Mouse (Mus musculus): ENCODE measurements around the gene Olfr875.
"Not testable (repeated sequence)": the region's sequence is repeated elsewhere in the genome, so short reads cannot be mapped to it uniquely, and the experiment has no call there.

The Olfr875 gene

GRCm38 (mm10) chr9:37771759-37772158, at the start of gene Olfr875:
Gene Olfr875, plus strand, starts transcription at chr9:37771857.
- no peak for DNase-seq

- no peak for DNase-seq
Measured at GRCm38 (mm10) chr9:37734310-37734709, 37.3 kb upstream of the Olfr875 start.

- DNase-seq, result no peak
Measured at GRCm38 (mm10) chr9:37744806-37745205, 26.9 kb upstream of the Olfr875 start, which contains the start of gene Olfr874. Gene Olfr874, plus strand, starts transcription at chr9:37745106.

GRCm38 (mm10) chr9:37750319-37751075, 21.2 kb upstream of the Olfr875 start:
- no peak for DNase-seq

GRCm38 (mm10) chr9:37751467-37751866, 20.2 kb upstream of the Olfr875 start:
- no peak for DNase-seq

GRCm38 (mm10) chr9:37752006-37752405, 19.7 kb upstream of the Olfr875 start:
- DNase-seq, result no peak

GRCm38 (mm10) chr9:37761728-37762127, 9.9 kb upstream of the Olfr875 start:
- DNase-seq, result no peak

- no peak for DNase-seq
Measured at GRCm38 (mm10) chr9:37762541-37762940, 9.1 kb upstream of the Olfr875 start.

- no peak for DNase-seq
Measured at GRCm38 (mm10) chr9:37770661-37771060, 996 bp upstream of the Olfr875 start.

- no peak for DNase-seq
Measured at GRCm38 (mm10) chr9:37782766-37783260, 11.2 kb downstream of the Olfr875 start.

- DNase-seq, result not testable (repeated sequence)
Measured at GRCm38 (mm10) chr9:37783394-37784387, 12.0 kb downstream of the Olfr875 start.

- no peak for DNase-seq
Measured at GRCm38 (mm10) chr9:37786411-37786810, 14.8 kb downstream of the Olfr875 start.

GRCm38 (mm10) chr9:37802055-37802454, 30.4 kb downstream of the Olfr875 start:
- DNase-seq, result no peak

- DNase-seq, result no peak
Measured at GRCm38 (mm10) chr9:37802731-37803130, 31.1 kb downstream of the Olfr875 start, which contains the start of gene Olfr876. Gene Olfr876, plus strand, starts transcription at chr9:37803031.

GRCm38 (mm10) chr9:37807235-37807634, 35.6 kb downstream of the Olfr875 start:
- DNase-seq, result no peak

GRCm38 (mm10) chr9:37808456-37808855, 36.8 kb downstream of the Olfr875 start:
- DNase-seq, result no peak

GRCm38 (mm10) chr9:37808976-37809375, 37.3 kb downstream of the Olfr875 start:
- no peak for DNase-seq

- DNase-seq, result no peak
Measured at GRCm38 (mm10) chr9:37814696-37815095, 43.0 kb downstream of the Olfr875 start.

All from lung, adult 18-20 months (tissue).